Mouse (Mus musculus): ENCODE results near the gene Cacna2d1.

- TF ChIP-seq CTCF (IDR thresholded peaks at IDR 0.05; ENCODE audit: low read depth, low read length) (no peak), POLR2A (IDR thresholded peaks at IDR 0.05; ENCODE audit: borderline replicate concordance, low read depth, low read length) (no peak)
Observed at GRCm38 (mm10) chr5:15928506-15928905, 6.0 kb upstream of the Cacna2d1 start.
